Comparison of ENCODE assay signal across 8 mouse cellular contexts in the genomic region with DNA sequence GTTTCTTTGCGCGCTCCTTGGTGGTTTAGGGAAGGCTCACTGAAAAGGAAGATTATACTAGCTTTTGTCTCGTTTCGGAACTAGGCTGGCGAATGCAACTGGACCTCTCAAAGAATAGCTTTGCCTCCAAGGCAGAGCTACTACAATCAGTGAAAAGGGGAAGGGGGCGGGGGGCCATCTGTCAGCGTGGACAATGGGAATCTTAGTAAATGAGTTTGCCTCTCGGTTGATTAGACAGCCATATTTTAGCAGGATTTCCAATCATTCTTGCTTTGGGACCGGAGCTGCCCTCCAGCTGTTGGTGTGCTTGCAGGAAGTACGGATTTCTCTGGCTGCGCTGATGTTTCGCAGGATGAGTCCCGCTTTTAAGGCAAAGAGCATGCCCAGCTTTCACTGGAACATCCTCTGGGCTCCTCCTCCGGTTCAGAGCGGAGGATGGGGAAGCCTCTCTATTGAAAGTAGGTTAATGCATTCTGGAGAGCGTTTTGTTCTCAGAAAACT.
A peak's percentile ranks its signal among the peaks of the same experiment; 100 is the strongest.
DNase-seq lines count a peak whose midpoint lies in the region; ATAC-seq and TF ChIP-seq lines count a peak whose summit lies in the region.

No protein-coding gene starts in this region.

- H3K4me2 ChIP-seq in heart, embryonic 12.5 days = peak overlapping the region; percentile 78

- H3K9me3 ChIP-seq in heart, embryonic 12.5 days (replicated peaks) = no peaks in the 10 kb centered on the region

- peak; percentile 42 for DNase-seq in gastrocnemius, postnatal 14 days
- DNase-seq in gastrocnemius, adult 18-20 months (ENCODE audit: low spot score) = no peak
- DNase-seq in embryo, embryonic 10 days (ENCODE audit: low spot score) = peak; percentile 78
- peak; percentile 11 for DNase-seq in layer of hippocampus, adult 9-11 months
- DNase-seq in lung, postnatal 14 days = peak; percentile 6
- no peak for DNase-seq in thymus, postnatal 0 days (ENCODE audit: low spot score)

- H3K27me3 ChIP-seq in heart, embryonic 12.5 days (replicated peaks) = peaks cover 11% of the 10 kb centered on the region
- peaks cover 7% of the 10 kb centered on the region for H3K27me3 ChIP-seq in small intestine, adult 2 months (ENCODE audit: control insufficient read depth, insufficient read depth, low read length)

- peak overlapping the region; percentile 25; the same call in 1 of the 2 replicates for H3K9ac ChIP-seq in heart, embryonic 12.5 days

- intact Hi-C loops in gastrocnemius, postnatal 14 days (cut with DNase I; ENCODE audit: low total_unique reads) = no loop called here

- WGBS in heart, embryonic 12.5 days = 7% methylated on average over 16 of the region's 16 CpGs
- 9% methylated on average over 16 of the region's 16 CpGs for WGBS in small intestine, adult 2 months

- no peak for ATAC-seq in heart, embryonic 12.5 days (ENCODE audit: insufficient number of reproducible peaks, low FRiP score)

- H3K36me3 ChIP-seq in heart, embryonic 12.5 days = no peaks in the 10 kb centered on the region
- H3K36me3 ChIP-seq in small intestine, adult 2 months (ENCODE audit: control insufficient read depth, insufficient read depth, low read length) = no peaks in the 10 kb centered on the region

- no peak for TF ChIP-seq POLR2A in small intestine, adult 2 months (IDR thresholded peaks at IDR 0.05; ENCODE audit: low read depth, low read length)

- no peak overlapping the region for H3K27ac ChIP-seq in heart, embryonic 12.5 days (ENCODE audit: poor library complexity, severe bottlenecking)
- no peak overlapping the region for H3K27ac ChIP-seq in small intestine, adult 2 months (ENCODE audit: insufficient read depth, low read depth, low read length)

- peak overlapping the region; percentile 45 for H3K4me3 ChIP-seq in heart, embryonic 12.5 days
- H3K4me3 ChIP-seq in small intestine, adult 2 months (ENCODE audit: low read depth, low read length) = peak overlapping the region; percentile 10

- no peak for TF ChIP-seq CTCF in small intestine, adult 2 months (IDR thresholded peaks at IDR 0.05; ENCODE audit: extremely low read depth, insufficient read length, insufficient replicate concordance, low read depth, low read length)

- H3K4me1 ChIP-seq in heart, embryonic 12.5 days (replicated peaks) = no peaks in the 10 kb centered on the region
- peaks cover 6% of the 10 kb centered on the region; the same call in 1 of the 2 replicates for H3K4me1 ChIP-seq in small intestine, adult 2 months (ENCODE audit: control insufficient read depth, insufficient read depth, insufficient read length, low read length)

Comparison
In these comparisons a context has a peak if more than half of its experiments do, and no peak if none do; other contexts are left out.
1. DNase-seq: peak in gastrocnemius, postnatal 14 days (single experiment), embryo, embryonic 10 days (single experiment), layer of hippocampus, adult 9-11 months (single experiment) and lung, postnatal 14 days (single experiment); none in gastrocnemius, adult 18-20 months (single experiment) and thymus, postnatal 0 days (single experiment).